In the genomic region with DNA sequence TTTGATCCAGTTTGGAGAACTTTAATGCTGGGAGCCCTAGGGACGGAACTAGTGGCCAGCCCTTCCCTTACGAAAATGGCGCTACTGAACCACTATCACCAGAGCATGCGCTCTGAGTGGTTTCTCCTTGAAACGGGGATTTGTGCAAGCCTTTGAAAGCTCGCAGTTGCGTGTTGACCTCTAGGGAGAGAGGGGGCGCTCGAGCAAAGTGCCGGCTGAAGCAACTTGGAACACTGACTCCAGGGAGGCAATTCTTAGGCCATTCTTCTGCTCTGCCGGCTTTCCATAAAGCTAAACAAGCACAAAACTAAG, we compare ENCODE assay signal across 8 mouse cellular contexts. TPM values are rescaled to one million over a fixed set of nuclear protein-coding genes. Genes with fewer than 3 reads are reported as not detected.
DNase-seq lines count a peak whose midpoint lies in the region; ATAC-seq and TF ChIP-seq lines count a peak whose summit lies in the region.

No protein-coding gene starts in this region.

- peaks cover 3% of the 10 kb centered on the region; the same call in 1 of the 2 replicates for H3K79me2 ChIP-seq in MEL (ENCODE audit: control insufficient read depth, insufficient read depth, low read length, poor library complexity)

- H3K4me1 ChIP-seq in MEL (ENCODE audit: control insufficient read depth in 1 of 2, insufficient read depth in 2 of 2, low read length in 2 of 2), result peaks cover 0 to 5% of the 10 kb centered on the region in 2 experiments; a peak in 1 of 4 replicates
- H3K4me1 ChIP-seq in forebrain, postnatal 0 days (ENCODE audit: insufficient read depth), result peaks cover 4% of the 10 kb centered on the region; the same call in 1 of the 2 replicates
- peaks cover 18% of the 10 kb centered on the region for H3K4me1 ChIP-seq in lung, embryonic 15.5 days

- peak; percentile 43 to 90; a peak in 3 of 4 replicates for TF ChIP-seq POLR2A in MEL (IDR thresholded peaks at IDR 0.05; ENCODE audit: control insufficient read depth in 1 of 2, insufficient read depth in 1 of 2, low read depth in 1 of 2, low read length in 2 of 2, poor library complexity in 1 of 2)

- peak overlapping the region; percentile 84 for H3K27ac ChIP-seq in MEL (ENCODE audit: control insufficient read depth, low read depth, low read length)
- peak overlapping the region; percentile 82 for H3K27ac ChIP-seq in forebrain, postnatal 0 days (ENCODE audit: low read depth, low read length)
- H3K27ac ChIP-seq in lung, embryonic 15.5 days, result peak overlapping the region; percentile 93

- peaks cover 0 to 7% of the 10 kb centered on the region in 2 experiments; a peak in 2 of 4 replicates for H3K36me3 ChIP-seq in MEL (ENCODE audit: control insufficient read depth in 1 of 2, insufficient read depth in 2 of 2, low read length in 2 of 2)
- H3K36me3 ChIP-seq in forebrain, postnatal 0 days (ENCODE audit: insufficient read depth), result no peaks in the 10 kb centered on the region
- no peaks in the 10 kb centered on the region for H3K36me3 ChIP-seq in lung, embryonic 15.5 days

- H3K4me3 ChIP-seq in MEL (ENCODE audit: control insufficient read depth in 1 of 2, insufficient read depth in 1 of 2, low read depth in 2 of 2, low read length in 2 of 2), result peak overlapping the region; percentile 65 to 68
- peak overlapping the region; percentile 82 for H3K4me3 ChIP-seq in forebrain, postnatal 0 days (ENCODE audit: low read depth, low read length)
- peak overlapping the region; percentile 91 for H3K4me3 ChIP-seq in lung, embryonic 15.5 days

- ATAC-seq in forebrain, postnatal 0 days, result peak; percentile 71
- peak; percentile 67 for ATAC-seq in lung, embryonic 15.5 days (ENCODE audit: borderline replicate concordance, extremely low read depth, low FRiP score, low TSS enrichment)

- peak; percentile 97 for DNase-seq in MEL (ENCODE audit: low read depth, low spot score)
- DNase-seq in cerebellum, adult 18-20 months, result peak; percentile 76 to 82
- DNase-seq in forebrain, postnatal 0 days, result peak; percentile 87
- DNase-seq in heart, postnatal 4 days, result peak; percentile 87
- peak; percentile 59 to 66 for DNase-seq in layer of hippocampus, adult 8-10 months (ENCODE audit: low spot score in 2 of 2)
- peak; percentile 82 for DNase-seq in ovary, adult 18-20 months (ENCODE audit: low spot score)
- DNase-seq in thymus, postnatal 0 days (ENCODE audit: low spot score), result peak; percentile 89

- H3K4me2 ChIP-seq in forebrain, postnatal 0 days (ENCODE audit: low read depth), result peak overlapping the region; percentile 98
- H3K4me2 ChIP-seq in lung, embryonic 15.5 days, result peak overlapping the region; percentile 91

- H3K9me3 ChIP-seq in MEL (replicated peaks; ENCODE audit: insufficient read depth, low read length), result no peaks in the 10 kb centered on the region
- no peaks in the 10 kb centered on the region for H3K9me3 ChIP-seq in forebrain, postnatal 0 days (ENCODE audit: low read length)
- no peaks in the 10 kb centered on the region for H3K9me3 ChIP-seq in lung, embryonic 15.5 days

- TF ChIP-seq RAD21 in MEL (IDR thresholded peaks at IDR 0.05; ENCODE audit: low read depth, low read length), result peak; percentile 48

- H3K27me3 ChIP-seq in MEL (ENCODE audit: control insufficient read depth in 1 of 2, insufficient read depth in 2 of 2, low read length in 2 of 2), result no peaks in the 10 kb centered on the region
- H3K27me3 ChIP-seq in forebrain, postnatal 0 days (ENCODE audit: insufficient read depth, low read length), result no peaks in the 10 kb centered on the region
- H3K27me3 ChIP-seq in lung, embryonic 15.5 days, result no peaks in the 10 kb centered on the region

- peak; percentile 66 to 90 (median 78) for TF ChIP-seq CTCF in MEL (IDR thresholded peaks at IDR 0.05 in 2 of 3, conservative IDR thresholded peaks at IDR 0.05 in 1 of 3; ENCODE audit: control insufficient read depth in 1 of 3, insufficient read depth in 1 of 3, low read depth in 2 of 3, low read length in 3 of 3, poor library complexity in 1 of 3, severe bottlenecking in 1 of 3)
- TF ChIP-seq CTCF in forebrain, postnatal 0 days (IDR thresholded peaks at IDR 0.05; ENCODE audit: low read depth), result peak; percentile 74

- H3K9ac ChIP-seq in MEL (ENCODE audit: control insufficient read depth, low read depth, low read length, poor library complexity, severe bottlenecking), result peak overlapping the region; percentile 68
- peak overlapping the region; percentile 69 for H3K9ac ChIP-seq in forebrain, postnatal 0 days
- peak overlapping the region; percentile 46 for H3K9ac ChIP-seq in lung, embryonic 15.5 days

- WGBS in forebrain, postnatal 0 days, result under 1% methylated on average over 11 of the region's 11 CpGs
- WGBS in lung, embryonic 15.5 days, result 0% methylated on average over 11 of the region's 11 CpGs

- peak in 1 of 2 experiments; percentile 2; a peak in 1 of 4 replicates for TF ChIP-seq EP300 in MEL (IDR thresholded peaks at IDR 0.05; ENCODE audit: low read depth in 1 of 2, low read length in 2 of 2)

TF ChIP-seq in MEL, 35 proteins besides CTCF, POLR2A, EP300 and RAD21:
- no peak for TF ChIP-seq MXI1 (IDR thresholded peaks at IDR 0.05; ENCODE audit: low read depth, low read length)
- TF ChIP-seq E2F4 (IDR thresholded peaks at IDR 0.05; ENCODE audit: borderline replicate concordance, low read depth, low read length), result no peak
- TF ChIP-seq HCFC1 (IDR thresholded peaks at IDR 0.05; ENCODE audit: low read depth, low read length), result peak; percentile 60; the same call in 1 of the 2 replicates
- TF ChIP-seq ZNF384 (IDR thresholded peaks at IDR 0.05; ENCODE audit: low read depth, low read length), result no peak
- peak; percentile 52; the same call in 1 of the 2 replicates for TF ChIP-seq ETS1 (IDR thresholded peaks at IDR 0.05; ENCODE audit: low read depth, low read length)
- TF ChIP-seq USF2 (IDR thresholded peaks at IDR 0.05; ENCODE audit: borderline replicate concordance in 1 of 2, insufficient read depth in 1 of 2, low read depth in 1 of 2, low read length in 2 of 2), result no peak
- peak; percentile 52 for TF ChIP-seq SMC3 (IDR thresholded peaks at IDR 0.05; ENCODE audit: low read depth, low read length)
- no peak for TF ChIP-seq CHD2 (IDR thresholded peaks at IDR 0.05; ENCODE audit: low read length)
- TF ChIP-seq GABPA (IDR thresholded peaks at IDR 0.05; ENCODE audit: low read depth, low read length), result no peak
- no peak; the same call in 1 of the 2 replicates for TF ChIP-seq MAZ (IDR thresholded peaks at IDR 0.05; ENCODE audit: low read depth, low read length)
- TF ChIP-seq POLR2AphosphoS5 (IDR thresholded peaks at IDR 0.05; ENCODE audit: borderline replicate concordance, low read depth, low read length), result no peak; the same call in 1 of the 2 replicates
- peak; percentile 90 for TF ChIP-seq POLR2AphosphoS2 (IDR thresholded peaks at IDR 0.05; ENCODE audit: low read length)
- no peak for TF ChIP-seq CHD1 (IDR thresholded peaks at IDR 0.05; ENCODE audit: low read depth, low read length)
- peak; percentile 98 for TF ChIP-seq NRF1 (IDR thresholded peaks at IDR 0.05; ENCODE audit: insufficient read depth, low read depth, low read length, poor library complexity, severe bottlenecking)
- TF ChIP-seq MYC (IDR thresholded peaks at IDR 0.05; ENCODE audit: low read depth, low read length), result peak; percentile 68
- TF ChIP-seq TCF12 (IDR thresholded peaks at IDR 0.05; ENCODE audit: low read depth, low read length), result 0 out of 2 replicates have a peak, but pooled peaks have one; percentile 55
- peak; percentile 89 for TF ChIP-seq NELFE (IDR thresholded peaks at IDR 0.05; ENCODE audit: low read depth, low read length)
- TF ChIP-seq GATA1 (IDR thresholded peaks at IDR 0.05; ENCODE audit: low read depth, low read length), result no peak
- no peak for TF ChIP-seq TAL1 (IDR thresholded peaks at IDR 0.05; ENCODE audit: low read length)
- TF ChIP-seq JUND (IDR thresholded peaks at IDR 0.05; ENCODE audit: low read depth, low read length), result no peak
- 0 out of 2 replicates have a peak, but pooled peaks have one; percentile 33 for TF ChIP-seq ZC3H11A (IDR thresholded peaks at IDR 0.05; ENCODE audit: low read depth, low read length)
- peak; percentile 38; the same call in 1 of the 2 replicates for TF ChIP-seq MAX (IDR thresholded peaks at IDR 0.05; ENCODE audit: low read length)
- TF ChIP-seq RCOR1 (IDR thresholded peaks at IDR 0.05; ENCODE audit: low read depth, low read length), result no peak
- no peak for TF ChIP-seq BHLHE40 (IDR thresholded peaks at IDR 0.05; ENCODE audit: borderline replicate concordance, low read depth, low read length)
- no peak for TF ChIP-seq MYB (IDR thresholded peaks at IDR 0.05; ENCODE audit: low read depth, low read length)
- TF ChIP-seq KAT2A (conservative IDR thresholded peaks at IDR 0.05; ENCODE audit: low read depth, low read length), result no peak
- TF ChIP-seq ZMIZ1 (IDR thresholded peaks at IDR 0.05; ENCODE audit: low read depth, low read length), result peak; percentile 81
- no peak for TF ChIP-seq ELF1 (IDR thresholded peaks at IDR 0.05; ENCODE audit: low read depth, low read length)
- no peak for TF ChIP-seq MEF2A (IDR thresholded peaks at IDR 0.05; ENCODE audit: extremely low read depth, insufficient replicate concordance, low read depth, low read length, poor library complexity, severe bottlenecking)
- TF ChIP-seq SIN3A (IDR thresholded peaks at IDR 0.05; ENCODE audit: low read length), result peak; percentile 87
- TF ChIP-seq UBTF (IDR thresholded peaks at IDR 0.05; ENCODE audit: borderline replicate concordance, insufficient read depth, low read depth, low read length), result no peak
- peak; percentile 88 for TF ChIP-seq TBP (IDR thresholded peaks at IDR 0.05; ENCODE audit: low read depth, low read length)
- TF ChIP-seq USF1 (IDR thresholded peaks at IDR 0.05; ENCODE audit: low read depth, low read length), result no peak
- no peak for TF ChIP-seq ZKSCAN1 (IDR thresholded peaks at IDR 0.05; ENCODE audit: low read depth, low read length)
- TF ChIP-seq MAFK (IDR thresholded peaks at IDR 0.05; ENCODE audit: borderline replicate concordance, low read depth, low read length), result no peak

RNA-seq across cellular contexts. Expression of gene Cdc14a, which starts 1.1 kb away (rescaled TPM):
- 2.6 and 2.7 TPM in 2 replicates for total RNA-seq in MEL (2012; rRNA removed)
- 1 to 10 TPM in 1 of 2 experiments, not detected in 1; 5.9 TPM for polyA plus RNA-seq in MEL (2012; ENCODE audit: insufficient read depth in 1 of 2, insufficient read length in 2 of 2, low read depth in 1 of 2, low replicate concordance in 2 of 2, missing spikeins in 1 of 2)
- 3.2 and 4.1 TPM in 2 replicates for total RNA-seq in forebrain, postnatal 0 days (2014; rRNA removed)
- polyA plus RNA-seq in forebrain, postnatal 0 days (2015; fragmentation: Nextera tagmentation; extraction: Ambion mirVana), result 2.0 and 3.1 TPM in 2 replicates
- 1 to 10 TPM; 5.3 to 5.8 TPM for total RNA-seq in heart, postnatal 4 days (2021)
- total RNA-seq in layer of hippocampus, adult 8-10 months (2022), result 10 to 100 TPM in 1 of 4 experiments, 1 to 10 TPM in 3; 6.2 to 10.8 (median 7.4) TPM
- polyA plus RNA-seq in lung, embryonic 15.5 days (2015; fragmentation: Nextera tagmentation; extraction: Ambion mirVana), result 7.4 and 8.3 TPM in 2 replicates
- 7.7 and 7.8 TPM in 2 replicates for polyA plus RNA-seq in thymus, postnatal 0 days (2015; fragmentation: Nextera tagmentation; extraction: Ambion mirVana)

Comparison
In these comparisons a context has a peak if more than half of its experiments do, and no peak if none do; other contexts are left out.
1. Peak in every context shown above with its lines: DNase-seq, ATAC-seq, H3K4me3 ChIP-seq and H3K27ac ChIP-seq.